Mouse (Mus musculus): ENCODE data around the gene Fxyd3. TPM values are rescaled to one million over a fixed set of nuclear protein-coding genes. Genes with fewer than 3 reads are reported as not detected.

Fxyd3 gene
- polyA plus RNA-seq, 1 experiment from 2014 or later: 19.0 TPM

- no peak for ATAC-seq (ENCODE audit: low FRiP score, low TSS enrichment)
- no peaks in the 10 kb centered on the region for H3K9me3 ChIP-seq (ENCODE audit: low read length)
- no peak overlapping the region for H3K4me3 ChIP-seq (ENCODE audit: low read length)
- H3K9ac ChIP-seq (replicated peaks; ENCODE audit: low read length): no peak overlapping the region
- no peaks in the 10 kb centered on the region for H3K27me3 ChIP-seq (ENCODE audit: insufficient read depth, low read length)
- 0 out of 2 replicates have a peak, but pooled peaks cover 13% of the 10 kb centered on the region for H3K4me1 ChIP-seq (ENCODE audit: insufficient read depth, low read length)
- H3K36me3 ChIP-seq (ENCODE audit: insufficient read depth, low read length): no peaks in the 10 kb centered on the region
- no peak overlapping the region for H3K27ac ChIP-seq (ENCODE audit: low read length)
- no peak overlapping the region for H3K4me2 ChIP-seq (replicated peaks; ENCODE audit: low read depth, low read length)
- WGBS: 85% methylated on average over 9 of the region's 9 CpGs
These were observed 9.8 kb upstream of the Fxyd3 start for GRCm38 (mm10) chr7:31086175-31086755.

DNA sequence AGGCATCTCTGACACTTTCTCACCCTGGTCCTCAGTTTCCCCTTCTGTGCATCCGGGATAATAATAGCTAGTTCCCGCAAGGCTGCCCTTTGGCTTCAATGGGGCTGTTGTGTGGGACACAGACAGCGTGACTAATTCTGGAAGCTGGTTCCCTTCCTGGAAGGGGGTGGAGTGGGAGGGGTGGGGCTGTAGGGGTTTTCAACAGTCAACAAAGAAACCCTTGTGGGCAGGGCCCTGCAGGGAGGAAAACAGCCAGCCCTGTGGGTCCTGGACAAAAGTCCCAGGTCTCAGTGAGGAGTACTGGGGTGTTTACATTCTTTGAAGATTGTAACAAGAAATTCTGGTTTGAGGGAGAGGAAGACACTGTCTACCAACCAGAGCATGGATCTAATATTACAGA is 8.7 kb upstream of the Fxyd3 start:
- 35% methylated on average over 3 of the region's 3 CpGs for WGBS
- peak overlapping the region; percentile 29; the same call in 1 of the 2 replicates for H3K27ac ChIP-seq (ENCODE audit: low read length)
- H3K27me3 ChIP-seq (ENCODE audit: insufficient read depth, low read length): no peaks in the 10 kb centered on the region
- H3K4me3 ChIP-seq (ENCODE audit: low read length): no peak overlapping the region
- H3K36me3 ChIP-seq (ENCODE audit: insufficient read depth, low read length): no peaks in the 10 kb centered on the region
- H3K4me1 ChIP-seq (ENCODE audit: insufficient read depth, low read length): 0 out of 2 replicates have a peak, but pooled peaks cover 13% of the 10 kb centered on the region
- no peak overlapping the region for H3K4me2 ChIP-seq (replicated peaks; ENCODE audit: low read depth, low read length)
- H3K9me3 ChIP-seq (ENCODE audit: low read length): peaks cover 3% of the 10 kb centered on the region; the same call in 1 of the 2 replicates
- H3K9ac ChIP-seq (replicated peaks; ENCODE audit: low read length): no peak overlapping the region
- no peak for ATAC-seq (ENCODE audit: low FRiP score, low TSS enrichment)

DNA sequence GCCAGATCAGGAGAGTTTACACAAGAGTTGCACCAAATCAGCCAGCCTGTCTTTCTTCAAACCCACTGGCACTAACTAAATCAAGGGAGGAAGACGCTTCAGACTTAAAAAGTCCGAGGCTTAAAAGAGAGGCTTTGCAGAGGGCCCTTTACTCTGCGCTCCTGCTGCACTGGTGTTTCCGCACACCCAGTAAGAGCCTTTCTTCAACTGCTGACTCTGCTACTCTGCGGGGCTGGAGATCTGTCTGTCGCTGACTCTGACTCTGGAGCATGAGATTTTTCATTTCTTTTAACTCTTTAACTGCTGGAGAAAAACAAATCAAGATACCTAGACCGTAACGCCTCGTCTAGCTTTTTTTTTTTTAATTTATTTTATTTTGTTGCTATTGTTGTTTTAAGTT is 7.6 kb upstream of the Fxyd3 start:
- Histone ChIP-seq H3K4me1 (ENCODE audit: insufficient read depth, low read length) (0 out of 2 replicates have a peak, but pooled peaks cover 13% of the 10 kb centered on the region), H3K27me3 (ENCODE audit: insufficient read depth, low read length) (no peaks in the 10 kb centered on the region), H3K9ac (replicated peaks; ENCODE audit: low read length) (no peak overlapping the region), H3K4me2 (replicated peaks; ENCODE audit: low read depth, low read length) (no peak overlapping the region), H3K4me3 (ENCODE audit: low read length) (no peak overlapping the region), H3K9me3 (ENCODE audit: low read length) (peaks cover 3% of the 10 kb centered on the region; the same call in 1 of the 2 replicates), H3K36me3 (ENCODE audit: insufficient read depth, low read length) (no peaks in the 10 kb centered on the region), H3K27ac (ENCODE audit: low read length) (peak overlapping the region; percentile 39; the same call in 1 of the 2 replicates)
- 53% methylated on average over 9 of the region's 9 CpGs for WGBS
- ATAC-seq (ENCODE audit: low FRiP score, low TSS enrichment): no peak

DNA sequence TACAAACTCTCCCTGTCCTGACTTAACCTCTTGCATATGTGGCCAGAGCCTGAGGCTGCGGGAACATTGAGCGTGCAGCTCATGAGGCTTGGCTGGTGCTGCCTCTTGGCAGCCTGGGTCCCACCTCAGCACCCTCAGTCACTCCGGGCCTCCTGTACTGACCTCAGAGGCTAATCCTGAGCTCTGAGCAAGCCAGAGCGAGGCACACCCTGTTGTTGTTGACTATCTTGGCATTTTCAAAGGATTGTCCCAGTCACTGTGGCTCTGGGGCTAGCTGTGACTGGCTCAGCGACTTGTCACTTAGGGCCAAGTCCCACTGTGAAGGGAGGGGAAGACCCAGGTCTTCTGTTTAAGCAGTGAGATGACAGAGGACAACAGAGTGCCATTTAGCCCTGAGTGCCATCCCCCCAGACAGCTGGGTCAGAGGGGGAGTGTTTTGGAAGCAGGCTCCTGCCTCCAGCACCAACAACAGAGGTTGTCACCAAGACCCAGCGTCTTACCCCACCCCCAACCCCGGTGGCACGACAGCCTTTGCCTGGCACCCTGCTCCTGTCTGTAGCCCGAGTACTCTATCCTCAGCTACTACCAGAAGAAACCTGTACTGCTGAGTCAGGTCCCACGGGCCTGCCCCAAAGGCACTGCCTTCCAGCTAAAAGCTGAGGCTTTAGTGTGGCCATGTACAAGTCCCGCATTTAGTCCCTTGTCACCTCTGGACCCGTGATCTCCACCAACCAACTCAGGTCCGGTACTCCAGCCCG is 6.5 kb upstream of the Fxyd3 start:
- WGBS: 70% methylated on average over 14 of the region's 14 CpGs
- Histone ChIP-seq H3K36me3 (ENCODE audit: insufficient read depth, low read length) (no peaks in the 10 kb centered on the region), H3K4me2 (replicated peaks; ENCODE audit: low read depth, low read length) (no peak overlapping the region), H3K27me3 (ENCODE audit: insufficient read depth, low read length) (no peaks in the 10 kb centered on the region), H3K4me1 (ENCODE audit: insufficient read depth, low read length) (0 out of 2 replicates have a peak, but pooled peaks cover 13% of the 10 kb centered on the region), H3K9ac (replicated peaks; ENCODE audit: low read length) (0 out of 2 replicates have a peak overlapping the region, but pooled peaks have one; percentile 7), H3K9me3 (ENCODE audit: low read length) (peaks cover 3% of the 10 kb centered on the region; the same call in 1 of the 2 replicates), H3K27ac (ENCODE audit: low read length) (no peak overlapping the region), H3K4me3 (ENCODE audit: low read length) (no peak overlapping the region)
- ATAC-seq (ENCODE audit: low FRiP score, low TSS enrichment): no peak

GRCm38 (mm10) chr7:31082106-31082505 is 5.6 kb upstream of the Fxyd3 start:
- ATAC-seq (ENCODE audit: low FRiP score, low TSS enrichment): no peak
- H3K27ac ChIP-seq (ENCODE audit: low read length): no peak overlapping the region
- H3K9ac ChIP-seq (replicated peaks; ENCODE audit: low read length): no peak overlapping the region
- H3K27me3 ChIP-seq (ENCODE audit: insufficient read depth, low read length): no peaks in the 10 kb centered on the region
- H3K9me3 ChIP-seq (ENCODE audit: low read length): peaks cover 3% of the 10 kb centered on the region; the same call in 1 of the 2 replicates
- no peaks in the 10 kb centered on the region for H3K36me3 ChIP-seq (ENCODE audit: insufficient read depth, low read length)
- no peak overlapping the region for H3K4me2 ChIP-seq (replicated peaks; ENCODE audit: low read depth, low read length)
- 0 out of 2 replicates have a peak, but pooled peaks cover 13% of the 10 kb centered on the region for H3K4me1 ChIP-seq (ENCODE audit: insufficient read depth, low read length)
- H3K4me3 ChIP-seq (ENCODE audit: low read length): no peak overlapping the region

GRCm38 (mm10) chr7:31081106-31081505 is 4.6 kb upstream of the Fxyd3 start:
- Histone ChIP-seq H3K9ac (replicated peaks; ENCODE audit: low read length) (no peak overlapping the region), H3K4me3 (ENCODE audit: low read length) (no peak overlapping the region), H3K27ac (ENCODE audit: low read length) (no peak overlapping the region), H3K4me1 (ENCODE audit: insufficient read depth, low read length) (0 out of 2 replicates have a peak, but pooled peaks cover 13% of the 10 kb centered on the region), H3K27me3 (ENCODE audit: insufficient read depth, low read length) (no peaks in the 10 kb centered on the region), H3K36me3 (ENCODE audit: insufficient read depth, low read length) (no peaks in the 10 kb centered on the region), H3K4me2 (replicated peaks; ENCODE audit: low read depth, low read length) (no peak overlapping the region), H3K9me3 (ENCODE audit: low read length) (peaks cover 3% of the 10 kb centered on the region; the same call in 1 of the 2 replicates)
- ATAC-seq (ENCODE audit: low FRiP score, low TSS enrichment): no peak
- WGBS: 28% methylated on average over 1 of the region's 1 CpGs

- H3K4me3 ChIP-seq (ENCODE audit: low read length): no peak overlapping the region
- ATAC-seq (ENCODE audit: low FRiP score, low TSS enrichment): no peak
- H3K4me1 ChIP-seq (ENCODE audit: insufficient read depth, low read length): 0 out of 2 replicates have a peak, but pooled peaks cover 13% of the 10 kb centered on the region
- H3K9me3 ChIP-seq (ENCODE audit: low read length): peaks cover 3% of the 10 kb centered on the region; the same call in 1 of the 2 replicates
- H3K4me2 ChIP-seq (replicated peaks; ENCODE audit: low read depth, low read length): no peak overlapping the region
- no peak overlapping the region for H3K27ac ChIP-seq (ENCODE audit: low read length)
- H3K27me3 ChIP-seq (ENCODE audit: insufficient read depth, low read length): no peaks in the 10 kb centered on the region
- no peak overlapping the region for H3K9ac ChIP-seq (replicated peaks; ENCODE audit: low read length)
- WGBS: 63% methylated on average over 3 of the region's 3 CpGs
- H3K36me3 ChIP-seq (ENCODE audit: insufficient read depth, low read length): no peaks in the 10 kb centered on the region
These were observed 4.1 kb upstream of the Fxyd3 start for GRCm38 (mm10) chr7:31080611-31081010.

- ATAC-seq (ENCODE audit: low FRiP score, low TSS enrichment): no peak
- H3K4me1 ChIP-seq (ENCODE audit: insufficient read depth, low read length): 0 out of 2 replicates have a peak, but pooled peaks cover 7% of the 10 kb centered on the region
- H3K4me2 ChIP-seq (replicated peaks; ENCODE audit: low read depth, low read length): no peak overlapping the region
- H3K27ac ChIP-seq (ENCODE audit: low read length): no peak overlapping the region
- H3K4me3 ChIP-seq (ENCODE audit: low read length): no peak overlapping the region
- peaks cover 3% of the 10 kb centered on the region; the same call in 1 of the 2 replicates for H3K9me3 ChIP-seq (ENCODE audit: low read length)
- no peak overlapping the region for H3K9ac ChIP-seq (replicated peaks; ENCODE audit: low read length)
- H3K36me3 ChIP-seq (ENCODE audit: insufficient read depth, low read length): no peaks in the 10 kb centered on the region
- H3K27me3 ChIP-seq (ENCODE audit: insufficient read depth, low read length): no peaks in the 10 kb centered on the region
- WGBS: 85% methylated on average over 8 of the region's 8 CpGs
These were observed 3.2 kb upstream of the Fxyd3 start for GRCm38 (mm10) chr7:31079670-31080069.

DNA sequence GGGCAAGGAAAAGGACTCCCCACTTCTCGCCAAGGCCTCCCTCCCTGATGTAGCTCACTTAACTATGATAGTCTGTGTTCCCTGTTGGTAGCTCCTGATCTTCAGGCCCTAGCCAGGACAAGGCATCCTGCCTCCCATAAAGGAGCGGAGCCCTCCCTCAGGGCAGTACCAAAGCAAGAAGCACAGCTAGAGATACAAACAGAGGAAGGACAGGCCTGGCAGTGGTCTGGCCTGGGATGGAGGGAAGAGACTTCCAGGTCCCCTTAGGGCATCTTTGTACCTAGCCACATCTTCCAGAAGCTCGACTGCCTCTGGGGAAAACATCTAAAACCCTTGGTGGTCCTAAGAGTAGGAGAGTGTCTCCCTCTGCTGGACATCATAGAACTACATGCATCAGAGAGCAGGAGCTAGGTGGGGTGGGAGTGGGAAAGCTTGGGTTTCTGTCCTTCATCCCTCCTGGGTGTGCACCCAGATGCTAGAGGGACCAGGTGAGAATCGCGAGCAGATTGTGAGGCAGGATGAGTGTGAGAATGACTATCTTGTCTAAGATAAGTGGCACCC is 1.5 kb upstream of the Fxyd3 start:
- peaks cover 3% of the 10 kb centered on the region; the same call in 1 of the 2 replicates for H3K9me3 ChIP-seq (ENCODE audit: low read length)
- ATAC-seq (ENCODE audit: low FRiP score, low TSS enrichment): peak; percentile 39; the same call in 1 of the 2 replicates
- no peak overlapping the region for H3K4me3 ChIP-seq (ENCODE audit: low read length)
- no peak overlapping the region for H3K27ac ChIP-seq (ENCODE audit: low read length)
- no peaks in the 10 kb centered on the region for H3K36me3 ChIP-seq (ENCODE audit: insufficient read depth, low read length)
- 0 out of 2 replicates have a peak overlapping the region, but pooled peaks have one; percentile 20 for H3K9ac ChIP-seq (replicated peaks; ENCODE audit: low read length)
- no peak overlapping the region for H3K4me2 ChIP-seq (replicated peaks; ENCODE audit: low read depth, low read length)
- WGBS: 38% methylated on average over 5 of the region's 5 CpGs
- no peaks in the 10 kb centered on the region for H3K27me3 ChIP-seq (ENCODE audit: insufficient read depth, low read length)
- peaks cover 3% of the 10 kb centered on the region for H3K4me1 ChIP-seq (ENCODE audit: insufficient read depth, low read length)

Data from kidney, embryonic 16.5 days (tissue).